Mouse (Mus musculus): ENCODE measurements around the gene Nr2f2. TPM values are rescaled to one million over a fixed set of nuclear protein-coding genes. Genes with fewer than 3 reads are reported as not detected.

The Nr2f2 gene
- polyA plus RNA-seq, 1 experiment, result 6.4 TPM

- Histone ChIP-seq H3K4me3 (ENCODE audit: low read depth, low read length) (no peak overlapping the region), H3K27me3 (ENCODE audit: control insufficient read depth, insufficient read depth, low read length, poor library complexity, severe bottlenecking) (peaks cover 41% of the 10 kb centered on the region), H3K9ac (ENCODE audit: low read depth, poor library complexity, severe bottlenecking) (no peak overlapping the region)
These were observed 3.2 kb downstream of the Nr2f2 start for GRCm38 (mm10) chr7:70363351-70363750.

GRCm38 (mm10) chr7:70362526-70363170, 3.9 kb downstream of the Nr2f2 start:
- H3K4me3 ChIP-seq (ENCODE audit: low read depth, low read length), result no peak overlapping the region
- peaks cover 40% of the 10 kb centered on the region for H3K27me3 ChIP-seq (ENCODE audit: control insufficient read depth, insufficient read depth, low read length, poor library complexity, severe bottlenecking)
- H3K9ac ChIP-seq (ENCODE audit: low read depth, poor library complexity, severe bottlenecking), result no peak overlapping the region
- no peaks in the 10 kb centered on the region for H3K9me3 ChIP-seq (replicated peaks; ENCODE audit: control insufficient read depth, insufficient read depth, low read length, poor library complexity, severe bottlenecking)
- H3K36me3 ChIP-seq (ENCODE audit: control insufficient read depth, insufficient read depth, low read length, poor library complexity, severe bottlenecking), result no peaks in the 10 kb centered on the region
- no peaks in the 10 kb centered on the region for H3K4me1 ChIP-seq (ENCODE audit: control insufficient read depth, insufficient read depth, low read length)
- no peak overlapping the region for H3K27ac ChIP-seq (ENCODE audit: insufficient read depth, low read length)
- no peak for TF ChIP-seq POLR2A (IDR thresholded peaks at IDR 0.05; ENCODE audit: insufficient read depth, low read length)
- TF ChIP-seq CTCF (IDR thresholded peaks at IDR 0.05; ENCODE audit: low read depth, low read length), result no peak
- no peak for TF ChIP-seq EP300 (IDR thresholded peaks at IDR 0.05; ENCODE audit: insufficient read depth, low read depth, low read length)

More at GRCm38 (mm10) chr7:70363351-70363750, 3.2 kb downstream of the Nr2f2 start:
- no peak for TF ChIP-seq CTCF (IDR thresholded peaks at IDR 0.05; ENCODE audit: low read depth, low read length)
- TF ChIP-seq POLR2A (IDR thresholded peaks at IDR 0.05; ENCODE audit: insufficient read depth, low read length), result no peak
- no peak for TF ChIP-seq EP300 (IDR thresholded peaks at IDR 0.05; ENCODE audit: insufficient read depth, low read depth, low read length)
- Histone ChIP-seq H3K9me3 (replicated peaks; ENCODE audit: control insufficient read depth, insufficient read depth, low read length, poor library complexity, severe bottlenecking) (no peaks in the 10 kb centered on the region), H3K36me3 (ENCODE audit: control insufficient read depth, insufficient read depth, low read length, poor library complexity, severe bottlenecking) (no peaks in the 10 kb centered on the region), H3K4me1 (ENCODE audit: control insufficient read depth, insufficient read depth, low read length) (no peaks in the 10 kb centered on the region), H3K27ac (ENCODE audit: insufficient read depth, low read length) (no peak overlapping the region)

- Histone ChIP-seq H3K36me3 (ENCODE audit: control insufficient read depth, insufficient read depth, low read length, poor library complexity, severe bottlenecking) (no peaks in the 10 kb centered on the region), H3K4me1 (ENCODE audit: control insufficient read depth, insufficient read depth, low read length) (no peaks in the 10 kb centered on the region), H3K27me3 (ENCODE audit: control insufficient read depth, insufficient read depth, low read length, poor library complexity, severe bottlenecking) (peaks cover 45% of the 10 kb centered on the region), H3K9ac (ENCODE audit: low read depth, poor library complexity, severe bottlenecking) (peak overlapping the region; percentile 66), H3K4me3 (ENCODE audit: low read depth, low read length) (peak overlapping the region; percentile 84), H3K9me3 (replicated peaks; ENCODE audit: control insufficient read depth, insufficient read depth, low read length, poor library complexity, severe bottlenecking) (no peaks in the 10 kb centered on the region), H3K27ac (ENCODE audit: insufficient read depth, low read length) (no peak overlapping the region)
- TF ChIP-seq EP300 (IDR thresholded peaks at IDR 0.05; ENCODE audit: insufficient read depth, low read depth, low read length) (no peak), CTCF (IDR thresholded peaks at IDR 0.05; ENCODE audit: low read depth, low read length) (no peak), POLR2A (IDR thresholded peaks at IDR 0.05; ENCODE audit: insufficient read depth, low read length) (no peak)
These were observed 4.9 kb downstream of the Nr2f2 start for GRCm38 (mm10) chr7:70361383-70362364.

- H3K27me3 ChIP-seq (ENCODE audit: control insufficient read depth, insufficient read depth, low read length, poor library complexity, severe bottlenecking), result peaks cover 45% of the 10 kb centered on the region
- TF ChIP-seq EP300 (IDR thresholded peaks at IDR 0.05; ENCODE audit: insufficient read depth, low read depth, low read length), result no peak
- no peak for TF ChIP-seq CTCF (IDR thresholded peaks at IDR 0.05; ENCODE audit: low read depth, low read length)
- TF ChIP-seq POLR2A (IDR thresholded peaks at IDR 0.05; ENCODE audit: insufficient read depth, low read length), result no peak
- no peaks in the 10 kb centered on the region for H3K4me1 ChIP-seq (ENCODE audit: control insufficient read depth, insufficient read depth, low read length)
- H3K9ac ChIP-seq (ENCODE audit: low read depth, poor library complexity, severe bottlenecking), result peak overlapping the region; percentile 66
- H3K9me3 ChIP-seq (replicated peaks; ENCODE audit: control insufficient read depth, insufficient read depth, low read length, poor library complexity, severe bottlenecking), result no peaks in the 10 kb centered on the region
- no peak overlapping the region for H3K27ac ChIP-seq (ENCODE audit: insufficient read depth, low read length)
- no peaks in the 10 kb centered on the region for H3K36me3 ChIP-seq (ENCODE audit: control insufficient read depth, insufficient read depth, low read length, poor library complexity, severe bottlenecking)
- H3K4me3 ChIP-seq (ENCODE audit: low read depth, low read length), result peak overlapping the region; percentile 88
These were observed 5.7 kb downstream of the Nr2f2 start for GRCm38 (mm10) chr7:70360611-70361382.

GRCm38 (mm10) chr7:70359791-70360581, 6.5 kb downstream of the Nr2f2 start:
- H3K27ac ChIP-seq (ENCODE audit: insufficient read depth, low read length), result no peak overlapping the region
- H3K4me3 ChIP-seq (ENCODE audit: low read depth, low read length), result peak overlapping the region; percentile 88
- H3K27me3 ChIP-seq (ENCODE audit: control insufficient read depth, insufficient read depth, low read length, poor library complexity, severe bottlenecking), result peaks cover 48% of the 10 kb centered on the region
- H3K36me3 ChIP-seq (ENCODE audit: control insufficient read depth, insufficient read depth, low read length, poor library complexity, severe bottlenecking), result no peaks in the 10 kb centered on the region
- H3K9me3 ChIP-seq (replicated peaks; ENCODE audit: control insufficient read depth, insufficient read depth, low read length, poor library complexity, severe bottlenecking), result no peaks in the 10 kb centered on the region
- peak overlapping the region; percentile 66; the same call in 1 of the 2 replicates for H3K9ac ChIP-seq (ENCODE audit: low read depth, poor library complexity, severe bottlenecking)
- H3K4me1 ChIP-seq (ENCODE audit: control insufficient read depth, insufficient read depth, low read length), result no peaks in the 10 kb centered on the region
- TF ChIP-seq CTCF (IDR thresholded peaks at IDR 0.05; ENCODE audit: low read depth, low read length) (no peak), POLR2A (IDR thresholded peaks at IDR 0.05; ENCODE audit: insufficient read depth, low read length) (no peak), EP300 (IDR thresholded peaks at IDR 0.05; ENCODE audit: insufficient read depth, low read depth, low read length) (no peak)
